Mouse (Mus musculus) bone marrow, adult 2 months (tissue): ENCODE data around the gene Zfand3.

Experiments
- CTCF ChIP-seq: fragments of 200-500 bp; IDR thresholded peaks from 2 replicates; pipeline ENCODE4 v1.5.1; 2011; ENCODE audit warnings: low read length, control low read depth; ENCODE audit not compliant: control insufficient read depth, insufficient read depth
- POLR2A ChIP-seq: fragments of 200-500 bp; IDR thresholded peaks from 2 replicates; pipeline ENCODE4 v1.6.1; 2011; ENCODE audit warnings: low read depth, mild to moderate bottlenecking, control low read depth, low read length, borderline replicate concordance; ENCODE audit not compliant: control insufficient read depth

DNA sequence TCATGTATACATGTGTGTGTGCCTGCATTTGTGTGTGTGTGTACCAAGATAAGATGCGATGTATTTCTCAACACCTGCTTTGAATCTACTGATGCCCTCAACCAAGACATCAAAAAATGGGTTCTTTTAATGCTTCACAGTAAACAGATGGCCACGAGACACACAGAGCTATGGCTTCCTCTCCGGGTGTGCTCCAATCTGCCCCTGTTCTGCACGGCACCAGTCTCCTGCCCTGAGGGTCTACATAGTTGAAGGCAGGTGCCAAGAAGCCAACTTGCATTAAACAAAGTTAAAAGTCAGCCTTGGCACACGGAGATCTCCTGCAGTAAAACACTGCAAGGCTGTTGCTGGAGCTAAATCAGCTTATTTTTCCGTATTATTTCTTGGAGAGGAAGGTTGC, 236.5 kb downstream of the Zfand3 start:
- TF ChIP-seq CTCF: no peak
- no peak for TF ChIP-seq POLR2A
